Mouse (Mus musculus): ENCODE results near the gene Mapk9. TPM values are rescaled to one million over a fixed set of nuclear protein-coding genes. Genes with fewer than 3 reads are reported as not detected.

The Mapk9 gene
- total RNA-seq, 4 experiments from 2014 or later = 143 to 179 (median 165) TPM

Small RNAs within 50 kb of the gene (microRNA-seq; reads per million reads assigned to microRNA genes)
- 0 reads per million in 2 experiments for gene Gm23492

Other genes with a start within 250 kb of the Mapk9 start
- 1 to 10 TPM; 1.9 to 2.8 (median 2.3) TPM for gene Flt4, start 237.5 kb upstream of the Mapk9 start, total RNA-seq (2022)
- not detected for gene Scgb3a1, start 183.1 kb upstream of the Mapk9 start, total RNA-seq (2022)
- gene Cnot6, start 134.0 kb upstream of the Mapk9 start, total RNA-seq (2022) = 10 to 100 TPM; 39.8 to 53.9 (median 46.8) TPM
- gene Gfpt2, start 52.6 kb upstream of the Mapk9 start, total RNA-seq (2022) = 1 to 10 TPM; 4.2 to 8.5 (median 6.7) TPM
- 1 to 10 TPM; 2.4 to 3.6 (median 2.9) TPM for gene Rasgef1c, start 55.1 kb downstream of the Mapk9 start, total RNA-seq (2022)
- gene Rnf130, start 178.6 kb downstream of the Mapk9 start, total RNA-seq (2022) = 10 to 100 TPM; 75.8 to 95.8 (median 84.2) TPM